Mouse (Mus musculus) erythroblast, embryonic 14.5 days (primary cell): ENCODE results near the gene Rhox4g.

ENCODE experiments used
- GATA1 ChIP-seq: IDR thresholded peaks from 2 replicates; pipeline ENCODE4 v1.6.1; 2012; ENCODE audit warnings: low read length, inconsistent platforms, mixed read lengths
- TAL1 ChIP-seq: IDR thresholded peaks from 3 replicates; pipeline ENCODE4 v1.6.1; 2012; ENCODE audit warnings: low read length, inconsistent platforms, mixed read lengths

DNA sequence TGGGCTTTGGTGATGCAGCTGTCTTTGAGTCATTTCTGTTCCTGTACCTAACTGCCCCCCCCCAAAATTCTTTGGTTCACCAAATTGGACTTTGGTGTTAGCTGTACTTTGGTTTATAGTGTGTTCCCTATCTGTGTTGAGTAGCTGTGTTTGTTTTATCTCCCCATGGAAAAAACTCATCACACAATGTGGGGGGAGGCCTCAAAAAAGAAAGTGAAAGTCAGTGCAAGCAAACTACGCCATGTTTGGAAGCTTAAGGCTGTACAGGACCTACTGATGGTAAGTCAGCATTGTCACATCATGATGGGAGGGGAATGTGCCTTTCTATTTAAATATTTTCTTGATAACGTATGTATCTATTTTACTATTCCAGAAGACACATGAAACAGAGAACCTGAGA lies 41.1 kb upstream of the Rhox4g start:
- TF ChIP-seq GATA1: no peak
- no peak for TF ChIP-seq TAL1
